Mouse (Mus musculus) cerebellum, postnatal 4 days (tissue): ENCODE measurements around the gene Rfx1.

ENCODE experiments used
- DNase-seq, 2 experiments: peaks; one replicate each; pipeline ENCODE4 v3.0.0; 2022; ENCODE audit warnings: low spot score in 2 of 2, mixed read lengths in 1 of 2

The Rfx1 gene

GRCm38 (mm10) chr8:84066291-84066930 lies at the start of gene Rfx1:
Gene Rfx1, plus strand, starts transcription at chr8:84066834.
- peak; percentile 94 to 98 for DNase-seq

GRCm38 (mm10) chr8:84019738-84020137 lies 46.9 kb upstream of the Rfx1 start:
- no peak for DNase-seq

DNA sequence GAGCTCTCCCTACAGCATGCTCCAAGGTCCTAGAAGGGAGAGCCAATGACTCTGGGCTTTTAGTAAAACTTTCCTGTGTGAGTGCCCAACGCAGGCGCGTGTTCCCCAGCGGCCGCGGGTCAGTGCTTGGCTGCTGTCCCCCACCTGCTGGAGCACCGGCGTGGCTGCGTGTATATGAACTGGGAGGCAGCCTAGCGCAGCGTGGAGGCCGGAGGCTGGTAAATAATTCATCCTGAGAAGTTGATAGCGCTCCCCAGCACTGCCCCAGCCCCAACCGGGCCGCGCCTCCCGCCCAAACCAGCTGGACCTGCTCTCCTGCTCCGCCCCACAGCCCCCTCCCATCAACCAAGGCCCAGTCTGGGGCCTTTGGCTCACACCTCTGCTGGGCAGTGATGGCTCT lies 45.5 kb upstream of the Rfx1 start, which contains the start of gene Palm3:
TSS of gene Palm3 (plus strand) at position 376 of the 400 bp plus-strand sequence.
- DNase-seq = no peak

DNA sequence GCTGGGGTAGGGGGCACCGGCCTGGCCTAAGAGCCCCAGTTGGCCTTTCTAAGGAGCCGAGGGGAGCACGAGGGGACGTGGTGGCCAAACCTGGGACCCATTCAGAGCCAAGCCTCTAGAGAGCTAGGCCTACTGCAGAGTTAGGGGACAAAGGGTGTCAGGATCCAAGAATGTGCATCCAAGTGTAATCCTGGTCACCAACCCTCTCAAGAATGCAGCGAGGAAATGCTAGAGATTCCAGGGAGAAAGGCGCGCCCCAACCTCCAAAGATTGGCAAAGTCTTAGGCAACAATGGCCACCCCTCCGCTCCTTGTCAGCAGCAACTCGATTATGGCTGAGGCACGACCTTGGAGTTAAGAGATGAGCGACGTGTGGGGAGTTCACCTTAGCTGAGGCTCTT lies 45.1 kb upstream of the Rfx1 start:
- no peak for DNase-seq

DNA sequence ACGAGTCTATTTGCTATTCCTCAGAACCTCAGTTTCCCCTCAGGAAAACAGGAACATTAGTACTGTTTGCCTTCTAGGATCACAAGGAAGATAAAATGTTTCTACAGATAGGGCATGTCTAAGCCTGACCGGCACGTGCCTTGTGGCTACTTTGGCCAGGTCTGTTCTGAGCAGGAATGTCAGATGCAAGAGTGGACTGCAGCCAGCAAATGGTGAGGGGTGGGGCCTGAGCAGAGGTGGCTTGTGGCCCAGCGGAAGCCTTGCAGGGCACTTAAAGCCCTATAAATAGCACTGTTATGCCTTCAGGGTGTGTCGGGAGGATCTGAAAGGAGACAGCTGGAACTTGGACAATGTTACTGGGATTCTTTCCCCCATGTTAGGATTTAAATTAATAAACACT lies 43.5 kb upstream of the Rfx1 start:
- no peak for DNase-seq

DNA sequence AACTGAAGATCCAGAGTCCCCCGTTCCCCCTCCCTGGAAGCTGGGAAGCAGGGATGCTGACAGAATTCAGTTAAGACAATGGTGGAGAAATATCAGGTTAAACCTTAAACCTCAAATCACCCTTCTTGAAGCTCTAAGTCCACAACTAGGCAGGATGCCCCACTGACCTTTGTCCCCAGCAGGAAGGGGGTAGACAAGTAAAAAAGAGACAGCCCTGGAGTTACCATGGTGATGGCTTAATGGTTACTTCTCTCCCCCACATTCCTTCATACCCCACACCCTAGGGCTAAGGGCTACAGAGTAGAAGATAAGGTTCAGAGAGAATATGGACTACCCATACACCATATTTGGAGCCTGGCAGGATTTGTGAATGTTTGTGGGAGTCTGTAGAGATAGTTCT lies 43.0 kb upstream of the Rfx1 start:
- DNase-seq = no peak

DNA sequence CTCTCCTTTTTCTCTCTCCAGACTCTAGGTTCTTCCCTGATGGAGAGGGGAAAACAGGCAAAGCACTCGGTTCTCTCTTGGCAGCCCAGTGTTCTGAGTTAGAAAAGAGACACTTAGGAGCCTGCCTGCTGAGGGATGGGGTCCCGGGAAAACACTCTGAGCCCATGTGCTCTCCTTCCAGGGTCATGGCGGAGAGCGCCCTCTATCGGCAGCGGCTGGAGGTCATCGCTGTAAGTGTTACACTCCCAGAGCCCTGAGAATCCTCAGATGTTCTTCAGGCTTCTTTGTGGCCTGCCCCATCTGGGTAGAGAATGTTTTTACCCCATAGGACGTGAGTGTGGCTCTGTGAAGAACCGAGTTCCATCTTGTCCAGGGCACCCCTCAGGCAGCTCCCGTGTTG lies 42.5 kb upstream of the Rfx1 start:
- peak in 1 of 2 experiments; percentile 63 for DNase-seq

DNA sequence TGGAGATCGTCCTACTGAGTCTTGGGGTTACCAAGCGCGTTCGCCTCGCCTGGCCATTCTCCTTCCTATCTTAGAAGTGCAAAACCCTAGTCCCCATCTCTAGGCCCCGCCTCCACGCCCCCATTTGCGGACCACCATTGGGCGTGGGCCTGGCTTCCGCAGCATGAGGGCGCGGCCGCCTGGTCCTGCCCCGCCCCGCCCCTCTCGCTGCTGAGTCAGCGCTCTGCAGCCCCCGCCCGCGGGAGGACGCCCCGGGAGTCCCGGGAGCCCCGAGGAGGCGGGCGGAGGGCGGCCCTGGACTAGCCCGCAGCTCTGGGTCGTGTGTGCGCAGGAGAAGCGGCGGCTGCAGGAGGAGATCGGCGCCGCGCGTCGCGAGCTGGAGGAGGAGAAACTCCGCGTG lies 40.8 kb upstream of the Rfx1 start:
- DNase-seq = peak in 1 of 2 experiments; percentile 32

- no peak for DNase-seq
Measured at GRCm38 (mm10) chr8:84027449-84027848, 39.2 kb upstream of the Rfx1 start.

GRCm38 (mm10) chr8:84029272-84029671 lies 37.4 kb upstream of the Rfx1 start:
- no peak for DNase-seq

DNA sequence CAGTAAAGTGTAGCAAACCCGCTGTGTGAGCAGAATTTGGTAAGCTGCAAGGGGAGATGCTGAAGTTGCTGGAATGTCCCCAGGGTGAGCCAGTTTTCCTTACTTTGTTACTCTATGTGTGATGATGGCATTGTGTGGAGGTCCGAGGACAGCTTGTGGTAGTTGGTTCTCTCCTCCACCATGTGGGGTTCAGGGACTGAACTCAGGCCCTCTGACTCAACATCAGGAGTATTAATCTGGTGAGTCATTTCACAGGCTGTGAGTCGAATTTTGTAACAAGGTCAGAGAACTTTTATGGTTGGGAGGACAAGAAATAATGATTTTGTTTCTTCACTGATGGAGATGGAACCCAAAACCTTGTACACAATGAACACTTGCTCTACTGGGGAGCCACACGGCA lies 33.9 kb upstream of the Rfx1 start:
- no peak for DNase-seq

- DNase-seq = no peak
Measured at GRCm38 (mm10) chr8:84038015-84038414, 28.6 kb upstream of the Rfx1 start.

GRCm38 (mm10) chr8:84039050-84039449 lies 27.6 kb upstream of the Rfx1 start:
- peak; percentile 67 to 83 for DNase-seq

DNA sequence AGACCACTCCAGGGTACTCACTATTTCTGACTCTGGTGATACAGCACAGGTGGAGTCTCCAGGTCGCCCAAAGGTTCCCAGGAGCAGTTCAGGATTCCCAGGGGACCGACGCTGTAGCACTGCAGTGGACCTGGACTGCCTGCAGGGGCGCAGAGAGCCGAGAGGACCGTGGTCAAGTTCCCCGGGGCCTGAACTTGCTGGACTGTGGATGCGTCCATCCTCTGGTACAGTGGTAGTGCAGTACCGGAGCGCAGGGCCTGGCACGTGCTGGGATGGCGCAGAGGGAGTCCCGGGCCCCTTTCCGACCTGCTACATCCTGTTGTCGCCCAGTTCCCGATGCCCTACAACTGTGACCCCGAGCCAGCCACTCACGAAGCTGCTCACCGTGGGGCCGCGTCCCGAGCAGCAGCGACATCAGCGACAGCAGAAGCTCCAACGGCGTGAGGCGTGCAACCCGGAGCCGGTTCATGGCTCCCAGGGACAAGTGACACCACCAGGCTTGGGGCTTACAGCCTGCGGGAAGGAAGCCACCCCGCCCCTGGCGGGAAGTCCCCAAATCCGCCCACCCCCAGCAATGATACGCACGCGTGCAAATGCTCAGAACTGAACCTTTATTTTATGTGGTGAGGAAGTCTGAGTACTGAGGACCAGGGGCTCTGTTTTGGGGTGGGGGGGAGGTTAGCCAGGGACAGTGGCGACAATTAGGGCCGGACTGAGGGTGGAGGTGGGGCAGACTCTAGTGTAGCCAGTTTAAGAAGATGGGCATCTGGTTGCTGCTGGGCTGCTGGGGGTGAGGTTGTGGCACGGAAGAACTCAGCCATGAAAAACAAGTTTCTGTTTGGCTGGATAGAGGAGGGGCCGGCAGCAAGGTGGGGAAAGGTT lies 24.3 kb upstream of the Rfx1 start, which contains the start of gene Il27ra:
TSS of gene Il27ra (minus strand) at position 524 of the 882 bp plus-strand sequence.
- peak in 1 of 2 experiments; percentile 47 for DNase-seq

DNA sequence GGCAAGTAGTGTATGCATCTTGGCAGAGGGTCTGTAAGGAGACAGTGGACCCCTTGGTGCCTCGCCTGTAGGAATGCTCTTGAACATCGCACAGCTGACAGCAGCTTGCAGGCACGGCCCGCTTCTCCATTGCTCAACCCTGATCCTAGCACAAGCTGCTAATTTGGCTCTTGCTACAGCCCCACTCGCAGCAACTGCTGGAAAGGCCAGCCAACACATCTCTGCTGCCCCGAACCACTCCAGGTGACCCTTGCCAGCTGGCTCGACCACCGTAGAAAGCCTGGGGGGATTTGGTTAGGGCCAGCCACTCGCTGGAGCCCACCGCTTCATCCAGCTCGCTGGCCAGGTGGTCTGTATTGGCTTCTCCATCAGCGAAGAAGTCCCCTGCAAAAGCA lies 23.7 kb upstream of the Rfx1 start:
- DNase-seq = peak in 1 of 2 experiments; percentile 49

- no peak for DNase-seq
Measured at GRCm38 (mm10) chr8:84044103-84044502, 22.5 kb upstream of the Rfx1 start.

- DNase-seq = no peak
Measured at GRCm38 (mm10) chr8:84044900-84045299, 21.7 kb upstream of the Rfx1 start, which contains the start of gene Rln3. Gene Rln3, minus strand, starts transcription at chr8:84045000.

- no peak for DNase-seq
Measured at GRCm38 (mm10) chr8:84046505-84046904, 20.1 kb upstream of the Rfx1 start.

- no peak for DNase-seq
Measured at GRCm38 (mm10) chr8:84048171-84048570, 18.5 kb upstream of the Rfx1 start.

- DNase-seq = no peak
Measured at GRCm38 (mm10) chr8:84052746-84053145, 13.9 kb upstream of the Rfx1 start.

- DNase-seq = no peak
Measured at GRCm38 (mm10) chr8:84053229-84053628, 13.4 kb upstream of the Rfx1 start.

GRCm38 (mm10) chr8:84057827-84058226 lies 8.8 kb upstream of the Rfx1 start:
- no peak for DNase-seq

GRCm38 (mm10) chr8:84059226-84059625 lies 7.4 kb upstream of the Rfx1 start:
- DNase-seq = no peak
